Mouse (Mus musculus) heart, embryonic 13.5 days (tissue): ENCODE data around the gene Pafah1b2. TPM values are rescaled to one million over a fixed set of nuclear protein-coding genes. Genes with fewer than 3 reads are reported as not detected.

Experiments used
- ATAC-seq: fragments of 200-750 bp; cut with Nextera tagmentation; 2 replicates; pipeline ENCODE4 v1.8.0; 2017; ENCODE audit warnings: moderate TSS enrichment; ENCODE audit not compliant: insufficient number of reproducible peaks, low FRiP score, low TSS enrichment; ENCODE audit errors: extremely low read depth
- H3K27ac ChIP-seq: fragments of 300-500 bp; sonication (generic); replicated peaks from 2 replicates; pipeline ENCODE4 v1.5.1; 2015; ENCODE audit warnings: moderate library complexity, mild to moderate bottlenecking, inconsistent platforms
- H3K27me3 ChIP-seq: fragments of 300-500 bp; sonication (generic); replicated peaks from 2 replicates; pipeline ENCODE4 v1.6.1; 2015; ENCODE audit warnings: mild to moderate bottlenecking, inconsistent platforms
- H3K36me3 ChIP-seq: fragments of 300-500 bp; sonication (generic); 2 replicates; pipeline ENCODE4 v1.6.1; 2015; ENCODE audit warnings: mild to moderate bottlenecking, inconsistent platforms
- H3K4me1 ChIP-seq: fragments of 300-500 bp; sonication (generic); 2 replicates; pipeline ENCODE4 v1.6.1; 2015; ENCODE audit warnings: inconsistent platforms
- H3K4me2 ChIP-seq: fragments of 300-500 bp; sonication (generic); 2 replicates; pipeline ENCODE4 v1.6.1; 2015; ENCODE audit warnings: inconsistent platforms, mild to moderate bottlenecking, moderate library complexity
- H3K4me3 ChIP-seq: fragments of 300-500 bp; sonication (generic); 2 replicates; pipeline ENCODE4 v1.5.1; 2015; ENCODE audit warnings: moderate library complexity, mild to moderate bottlenecking, inconsistent platforms
- H3K9ac ChIP-seq: fragments of 300-500 bp; sonication (generic); 2 replicates; pipeline ENCODE4 v1.6.1; 2015; ENCODE audit warnings: inconsistent platforms, mild to moderate bottlenecking, moderate library complexity
- H3K9me3 ChIP-seq: fragments of 300-500 bp; sonication (generic); 2 replicates; pipeline ENCODE4 v1.6.1; 2016; ENCODE audit warnings: inconsistent platforms
- WGBS: fragments of 180-500 bp; shearing (Covaris S2); methylation state at CpG from one replicate; pipeline ENCODE4 v1.1.7; 2015; ENCODE audit warnings: mixed read lengths; 5-methylcytosine and 5-hydroxymethylcytosine counted together
- polyA plus RNA-seq: library from polyadenylated mRNA; unstranded; fragments of >200 nt; fragmentation: Nextera tagmentation; extraction: Ambion mirVana; gene quantifications from 2 replicates; pipeline ENCODE4 v1.2.1, GENCODE M21; 2015

Pafah1b2 gene
- polyA plus RNA-seq, 1 experiment from 2014 or later = 133 TPM

DNA sequence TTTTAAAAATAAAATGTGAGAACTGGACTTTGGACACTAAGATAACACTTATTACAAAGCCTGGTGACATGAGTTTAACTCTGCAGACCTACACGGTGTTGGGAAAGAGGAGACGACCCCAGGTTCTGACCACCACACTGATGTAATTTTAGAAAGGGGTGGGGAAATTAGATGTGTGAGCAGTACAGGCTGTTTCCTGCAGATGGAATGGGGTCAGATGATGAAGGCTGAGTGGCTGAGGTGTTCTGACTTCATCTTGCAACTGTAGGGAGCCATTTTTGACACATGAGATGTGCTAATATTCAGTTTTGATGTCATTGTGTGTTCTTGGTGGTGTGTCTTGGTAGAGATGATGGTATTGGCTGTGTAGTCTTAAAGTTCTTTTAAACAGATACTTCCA lies 28.7 kb upstream of the Pafah1b2 start:
- H3K4me3 ChIP-seq = no peak overlapping the region
- no peak overlapping the region for H3K27ac ChIP-seq
- no peak overlapping the region for H3K9ac ChIP-seq
- H3K4me2 ChIP-seq = no peak overlapping the region
- 73% methylated on average over 2 of the region's 2 CpGs for WGBS
- no peaks in the 10 kb centered on the region for H3K9me3 ChIP-seq
- H3K27me3 ChIP-seq = no peaks in the 10 kb centered on the region
- peaks cover 12% of the 10 kb centered on the region for H3K36me3 ChIP-seq
- H3K4me1 ChIP-seq = peaks cover 23% of the 10 kb centered on the region
- ATAC-seq = no peak

DNA sequence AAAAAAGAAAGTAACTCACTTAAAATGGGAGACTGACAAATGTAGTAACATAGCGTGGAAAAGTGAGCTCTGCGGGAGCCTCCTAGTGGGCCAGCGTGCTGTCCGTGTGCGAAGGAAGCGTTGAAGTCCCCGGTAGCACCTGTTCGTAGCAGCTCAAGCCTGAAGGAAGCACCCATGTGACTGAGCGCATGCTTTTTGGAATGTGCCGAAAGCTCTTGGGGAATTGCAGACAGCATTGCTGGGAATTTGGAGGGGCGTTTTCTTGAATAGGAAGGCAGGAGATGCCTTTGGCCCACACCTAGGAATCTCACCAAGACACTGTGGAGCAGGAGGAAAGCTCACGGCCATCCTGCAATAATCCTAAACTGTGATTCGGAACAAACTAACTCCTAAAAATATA lies 26.3 kb upstream of the Pafah1b2 start:
- Histone ChIP-seq H3K4me2 (no peak overlapping the region), H3K27me3 (no peaks in the 10 kb centered on the region), H3K4me1 (peaks cover 32% of the 10 kb centered on the region), H3K9ac (no peak overlapping the region), H3K27ac (no peak overlapping the region), H3K4me3 (no peak overlapping the region), H3K36me3 (peaks cover 12% of the 10 kb centered on the region), H3K9me3 (no peaks in the 10 kb centered on the region)
- no peak for ATAC-seq
- 83% methylated on average over 13 of the region's 13 CpGs for WGBS

DNA sequence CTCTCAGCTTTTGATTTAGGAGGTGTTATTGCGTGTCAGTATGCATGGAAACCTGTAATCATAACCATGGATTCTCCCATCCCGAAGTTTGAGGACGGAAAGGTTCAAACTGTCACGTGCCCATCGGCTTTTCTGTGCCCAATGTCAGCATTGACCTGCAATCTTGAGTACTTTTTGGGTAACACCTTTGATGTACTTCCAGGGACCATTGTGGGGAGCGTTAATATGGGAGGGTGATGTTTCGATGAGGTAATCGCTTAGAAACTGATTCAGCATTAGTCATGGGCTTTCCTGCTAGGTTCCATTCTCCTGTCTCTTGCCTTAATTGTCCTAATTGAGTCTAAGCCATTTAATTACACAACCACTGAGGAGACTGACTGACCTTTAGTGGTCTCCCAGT lies 24.4 kb upstream of the Pafah1b2 start:
- H3K9ac ChIP-seq = no peak overlapping the region
- no peak overlapping the region for H3K27ac ChIP-seq
- H3K36me3 ChIP-seq = peaks cover 12% of the 10 kb centered on the region
- 93% methylated on average over 8 of the region's 8 CpGs for WGBS
- peaks cover 51% of the 10 kb centered on the region for H3K4me1 ChIP-seq
- H3K4me3 ChIP-seq = no peak overlapping the region
- no peak for ATAC-seq
- no peaks in the 10 kb centered on the region for H3K27me3 ChIP-seq
- H3K4me2 ChIP-seq = no peak overlapping the region
- no peaks in the 10 kb centered on the region for H3K9me3 ChIP-seq

DNA sequence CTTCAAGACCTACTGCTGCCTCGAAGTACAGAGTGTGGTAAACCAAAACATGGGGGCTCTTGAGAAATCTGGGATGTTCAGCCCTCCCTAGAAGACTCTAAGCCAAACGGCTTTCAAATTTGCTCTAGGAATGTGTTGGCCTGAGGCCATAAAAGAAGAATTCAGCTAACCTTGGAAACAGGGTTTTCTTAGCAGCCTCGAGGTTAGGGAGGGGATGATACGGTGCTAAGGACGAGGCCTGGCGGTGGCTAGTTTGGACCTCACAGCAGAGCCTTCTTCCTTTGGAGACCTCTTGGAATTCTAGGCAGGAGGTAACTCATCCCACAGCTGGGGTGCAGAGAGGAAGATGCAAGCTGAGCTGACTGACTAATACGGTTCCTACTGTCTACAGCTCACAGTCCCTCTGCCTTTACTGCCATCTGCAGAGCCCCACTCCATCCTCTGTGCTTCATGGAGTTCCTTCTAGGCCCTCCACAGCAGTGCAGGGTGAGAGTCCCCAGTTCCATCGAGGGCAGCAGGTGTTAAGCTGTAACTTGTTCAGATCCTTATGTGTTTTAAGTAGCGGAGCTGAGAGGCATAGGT lies 22.9 kb upstream of the Pafah1b2 start:
- H3K27me3 ChIP-seq = no peaks in the 10 kb centered on the region
- H3K27ac ChIP-seq = peak overlapping the region; percentile 15; the same call in 1 of the 2 replicates
- ATAC-seq = no peak
- no peaks in the 10 kb centered on the region for H3K9me3 ChIP-seq
- peaks cover 7% of the 10 kb centered on the region for H3K36me3 ChIP-seq
- H3K9ac ChIP-seq = no peak overlapping the region; the same call in 1 of the 2 replicates
- H3K4me3 ChIP-seq = no peak overlapping the region
- WGBS = 56% methylated on average over 9 of the region's 9 CpGs
- no peak overlapping the region for H3K4me2 ChIP-seq
- peaks cover 65% of the 10 kb centered on the region for H3K4me1 ChIP-seq

DNA sequence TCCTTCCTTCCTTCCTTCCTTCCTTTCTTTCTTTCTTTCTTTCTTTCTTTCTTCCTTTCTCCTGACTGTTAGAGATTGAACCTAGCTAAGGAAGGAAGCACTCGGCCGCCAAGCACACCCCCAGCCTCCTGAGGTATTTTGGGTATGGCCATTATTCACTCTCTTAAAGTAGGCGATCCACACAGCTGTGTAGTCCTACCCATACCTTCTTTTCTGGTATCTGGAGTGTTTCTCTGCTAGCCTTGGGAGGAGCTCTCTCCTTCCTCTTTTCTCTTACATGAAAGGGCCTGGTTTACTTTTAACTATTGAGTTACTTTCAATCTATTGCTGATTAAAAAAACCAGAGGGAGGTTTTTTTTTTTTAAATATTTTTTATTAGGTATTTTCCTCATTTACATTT lies 21.4 kb upstream of the Pafah1b2 start:
- no peak overlapping the region for H3K4me3 ChIP-seq
- no peak overlapping the region for H3K9ac ChIP-seq
- no peak overlapping the region for H3K27ac ChIP-seq
- 73% methylated on average over 3 of the region's 3 CpGs for WGBS
- peaks cover 67% of the 10 kb centered on the region for H3K4me1 ChIP-seq
- H3K27me3 ChIP-seq = no peaks in the 10 kb centered on the region
- ATAC-seq = no peak
- no peaks in the 10 kb centered on the region for H3K36me3 ChIP-seq
- H3K9me3 ChIP-seq = no peaks in the 10 kb centered on the region
- no peak overlapping the region for H3K4me2 ChIP-seq

DNA sequence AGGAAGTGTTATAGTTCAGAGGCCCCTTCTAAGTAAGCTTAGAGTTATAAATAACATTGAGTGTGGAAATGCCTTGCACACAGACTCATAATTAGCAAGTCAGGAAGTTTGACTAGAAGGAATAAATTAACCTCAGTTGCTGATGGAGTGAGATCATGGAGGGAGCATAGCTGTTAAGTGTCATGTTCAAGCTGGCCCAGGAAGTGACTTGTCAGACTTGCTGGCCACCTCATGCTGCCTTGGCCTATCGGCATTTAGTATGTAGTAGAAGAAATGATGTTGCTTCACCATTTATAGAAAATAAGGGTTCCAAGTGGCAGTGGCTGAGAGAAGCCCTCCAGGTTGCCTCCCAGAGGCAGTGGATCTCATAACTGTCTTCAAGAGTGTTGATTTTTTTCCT lies 20.6 kb upstream of the Pafah1b2 start:
- H3K36me3 ChIP-seq = no peaks in the 10 kb centered on the region
- H3K27me3 ChIP-seq = no peaks in the 10 kb centered on the region
- H3K4me3 ChIP-seq = no peak overlapping the region
- H3K4me1 ChIP-seq = peaks cover 60% of the 10 kb centered on the region
- H3K27ac ChIP-seq = peak overlapping the region; percentile 70
- H3K4me2 ChIP-seq = 0 out of 2 replicates have a peak overlapping the region, but pooled peaks have one; percentile 38
- no peak overlapping the region for H3K9ac ChIP-seq
- H3K9me3 ChIP-seq = no peaks in the 10 kb centered on the region
- no peak for ATAC-seq
- WGBS = 54% methylated on average over 1 of the region's 1 CpGs

DNA sequence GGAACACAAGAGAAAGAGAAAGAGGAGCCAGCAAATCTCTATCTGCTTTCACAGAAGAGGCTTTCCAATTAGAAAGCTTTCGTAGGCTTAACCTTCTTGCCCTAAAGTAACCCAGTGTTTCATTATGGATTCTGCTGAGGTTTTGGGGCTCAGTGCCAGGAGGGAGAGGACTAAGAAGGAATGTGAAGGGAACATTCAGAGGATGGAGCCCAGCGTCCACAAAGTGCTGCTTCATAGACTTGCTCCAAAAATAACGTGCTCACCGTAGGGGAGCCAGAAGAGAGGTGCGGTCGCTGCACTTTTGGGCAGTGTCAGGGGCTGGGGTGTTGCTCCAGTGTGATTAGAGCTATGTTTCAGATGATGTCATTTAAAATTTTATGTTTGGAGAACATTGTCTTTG lies 19.7 kb upstream of the Pafah1b2 start:
- Histone ChIP-seq H3K9ac (peak overlapping the region; percentile 37; the same call in 1 of the 2 replicates), H3K4me2 (peak overlapping the region; percentile 38), H3K4me3 (no peak overlapping the region), H3K27me3 (no peaks in the 10 kb centered on the region), H3K27ac (peak overlapping the region; percentile 70), H3K9me3 (no peaks in the 10 kb centered on the region), H3K36me3 (no peaks in the 10 kb centered on the region), H3K4me1 (peaks cover 60% of the 10 kb centered on the region)
- 29% methylated on average over 6 of the region's 6 CpGs for WGBS
- no peak for ATAC-seq

DNA sequence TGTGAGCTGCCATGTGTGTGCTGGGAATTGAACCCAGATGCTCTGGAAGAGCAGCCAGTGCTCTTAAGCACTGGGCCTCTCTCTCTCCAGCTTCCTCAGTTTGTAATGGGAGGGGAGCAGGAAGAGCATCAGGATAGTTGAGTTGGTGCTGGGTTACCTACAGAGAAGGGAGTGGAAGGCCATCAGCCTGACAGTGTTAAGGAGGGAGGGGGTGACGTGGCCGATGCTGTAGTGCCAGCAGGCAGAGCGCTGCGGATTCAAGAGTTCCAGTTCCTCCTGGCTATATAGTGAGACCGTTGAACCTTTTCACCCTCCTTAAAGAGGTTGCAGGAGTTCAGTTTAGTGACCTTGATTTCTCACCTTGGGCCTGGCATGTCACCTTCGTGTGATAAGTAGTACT lies 18.5 kb upstream of the Pafah1b2 start:
- H3K4me2 ChIP-seq = no peak overlapping the region
- H3K27ac ChIP-seq = peak overlapping the region; percentile 70
- H3K27me3 ChIP-seq = no peaks in the 10 kb centered on the region
- H3K4me3 ChIP-seq = no peak overlapping the region
- 52% methylated on average over 6 of the region's 6 CpGs for WGBS
- H3K4me1 ChIP-seq = peaks cover 60% of the 10 kb centered on the region
- no peaks in the 10 kb centered on the region for H3K9me3 ChIP-seq
- ATAC-seq = no peak
- H3K36me3 ChIP-seq = no peaks in the 10 kb centered on the region
- H3K9ac ChIP-seq = no peak overlapping the region

DNA sequence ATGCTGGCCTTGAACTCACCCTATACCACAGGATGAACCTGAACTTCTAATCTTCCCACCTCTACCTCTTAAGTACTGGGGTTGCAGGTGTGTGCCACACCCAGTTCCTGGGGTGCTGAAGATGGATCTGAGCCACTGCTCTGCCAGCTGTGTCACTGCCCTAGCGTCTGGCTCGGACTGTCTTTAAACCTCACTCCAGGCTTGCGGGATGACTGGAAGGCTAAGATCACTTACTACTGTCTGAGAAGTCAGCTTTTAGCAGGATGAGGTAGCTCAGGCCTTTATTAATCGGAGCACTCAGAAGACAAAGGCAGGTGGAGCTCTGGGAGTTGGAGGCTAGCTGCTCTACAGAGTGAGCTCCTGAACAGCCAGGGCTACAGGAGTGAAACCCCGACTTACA lies 17.7 kb upstream of the Pafah1b2 start:
- Histone ChIP-seq H3K4me2 (no peak overlapping the region), H3K4me3 (no peak overlapping the region), H3K27ac (no peak overlapping the region), H3K36me3 (no peaks in the 10 kb centered on the region), H3K9ac (no peak overlapping the region), H3K27me3 (no peaks in the 10 kb centered on the region), H3K4me1 (peaks cover 53% of the 10 kb centered on the region), H3K9me3 (no peaks in the 10 kb centered on the region)
- ATAC-seq = no peak
- WGBS = 80% methylated on average over 5 of the region's 5 CpGs

DNA sequence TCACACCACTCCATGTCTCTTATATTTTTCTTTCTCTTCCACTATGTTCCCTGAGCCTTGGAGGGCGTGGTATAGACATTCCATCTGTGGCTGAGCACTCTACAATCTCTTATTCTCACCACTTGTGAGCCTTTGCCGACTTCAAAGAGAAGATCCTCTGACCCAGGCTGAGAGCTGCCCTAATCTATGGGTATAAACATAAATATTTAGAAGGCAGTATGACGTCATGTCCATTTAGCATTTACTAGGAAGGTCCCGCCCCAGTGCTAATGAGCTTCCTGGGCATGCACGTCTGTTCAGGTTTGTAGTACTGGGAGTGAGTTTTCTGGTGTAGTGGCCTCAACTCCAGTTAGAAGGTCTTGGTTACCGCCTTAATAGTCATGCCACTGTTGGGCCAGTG lies 17.0 kb upstream of the Pafah1b2 start:
- Histone ChIP-seq H3K9ac (no peak overlapping the region), H3K4me3 (no peak overlapping the region), H3K4me1 (peaks cover 49% of the 10 kb centered on the region), H3K27ac (no peak overlapping the region), H3K9me3 (no peaks in the 10 kb centered on the region), H3K4me2 (no peak overlapping the region), H3K27me3 (no peaks in the 10 kb centered on the region), H3K36me3 (no peaks in the 10 kb centered on the region)
- ATAC-seq = no peak
- WGBS = 64% methylated on average over 6 of the region's 6 CpGs

DNA sequence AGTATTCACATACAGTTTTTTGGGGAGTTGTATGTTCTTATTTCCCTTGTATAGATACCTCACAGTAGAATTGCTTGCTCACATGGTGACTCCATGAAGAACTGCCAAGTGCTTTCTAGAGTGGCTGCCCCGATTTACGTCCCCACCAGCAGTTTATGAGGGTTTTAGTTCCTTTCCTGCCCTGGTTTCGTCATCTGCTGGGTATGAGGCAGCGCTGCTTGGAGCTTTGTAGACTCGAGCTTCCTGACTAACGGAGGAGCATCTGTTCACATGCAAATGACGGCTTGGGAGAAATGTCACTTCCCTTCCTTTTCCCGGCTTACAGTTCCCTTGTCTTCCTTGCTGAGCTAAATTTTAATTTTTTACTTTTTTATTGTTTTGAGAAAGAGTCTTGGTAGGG lies 15.5 kb upstream of the Pafah1b2 start:
- H3K9me3 ChIP-seq = no peaks in the 10 kb centered on the region
- no peak overlapping the region for H3K27ac ChIP-seq
- peaks cover 43% of the 10 kb centered on the region for H3K4me1 ChIP-seq
- WGBS = 50% methylated on average over 8 of the region's 8 CpGs
- H3K27me3 ChIP-seq = no peaks in the 10 kb centered on the region
- H3K4me2 ChIP-seq = no peak overlapping the region
- H3K4me3 ChIP-seq = no peak overlapping the region
- no peak for ATAC-seq
- H3K36me3 ChIP-seq = peaks cover 3% of the 10 kb centered on the region; the same call in 1 of the 2 replicates
- no peak overlapping the region for H3K9ac ChIP-seq

DNA sequence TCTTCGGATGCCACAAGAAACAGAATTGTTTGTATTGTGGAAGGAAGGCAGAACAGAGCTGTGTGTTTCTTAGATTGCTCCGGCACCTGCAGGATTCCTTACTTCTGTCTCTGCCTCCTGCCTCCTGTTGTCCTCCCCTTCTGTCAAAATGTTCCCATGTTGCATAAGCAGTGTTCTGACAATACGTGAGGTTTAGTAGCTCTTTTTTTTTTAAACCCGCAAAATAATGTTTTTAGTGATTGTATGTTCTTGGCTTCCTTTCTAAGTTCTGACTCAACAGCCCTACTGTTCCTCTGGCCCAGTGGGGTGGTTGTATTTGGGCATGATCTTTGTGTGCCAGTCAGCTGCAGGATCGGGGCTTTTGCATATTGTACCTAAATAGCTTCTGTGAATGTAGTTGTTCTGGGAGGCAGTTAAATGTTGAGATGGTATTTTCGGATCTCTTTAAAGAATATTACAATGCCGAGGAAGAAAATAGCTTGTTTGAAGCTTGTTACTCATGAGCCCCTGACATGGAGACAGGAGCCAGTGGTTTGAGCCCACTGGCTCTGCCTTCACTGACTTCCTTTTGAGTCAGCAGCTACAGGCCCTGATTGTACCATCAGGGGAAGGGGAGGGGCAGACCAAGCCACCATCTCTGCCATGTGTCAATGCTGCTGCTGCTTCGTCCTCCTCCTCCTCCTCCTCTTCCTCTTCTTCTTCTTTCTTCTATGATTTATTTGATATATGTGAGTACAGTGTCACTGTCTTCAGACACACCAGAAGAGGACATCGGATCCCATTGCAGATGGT lies 13.8 kb upstream of the Pafah1b2 start:
- Histone ChIP-seq H3K27me3 (no peaks in the 10 kb centered on the region), H3K4me1 (peaks cover 25% of the 10 kb centered on the region), H3K27ac (no peak overlapping the region), H3K9me3 (no peaks in the 10 kb centered on the region), H3K9ac (no peak overlapping the region), H3K4me3 (no peak overlapping the region), H3K4me2 (no peak overlapping the region), H3K36me3 (peaks cover 6% of the 10 kb centered on the region)
- no peak for ATAC-seq
- WGBS = 86% methylated on average over 9 of the region's 9 CpGs
